Mouse (Mus musculus) heart, embryonic 14.5 days (tissue): ENCODE measurements around the gene Cers3. TPM values are rescaled to one million over a fixed set of nuclear protein-coding genes. Genes with fewer than 3 reads are reported as not detected.

Experiments used
- ATAC-seq: fragments of 200-750 bp; cut with Nextera tagmentation; 2 replicates; pipeline ENCODE4 v1.8.0; 2017; ENCODE audit warnings: low read depth, moderate TSS enrichment; ENCODE audit not compliant: insufficient number of reproducible peaks, insufficient read depth, low FRiP score
- H3K27ac ChIP-seq, 2 experiments: fragments of 200-500 bp in 1 of 2; fragments of 300-500 bp in 1 of 2; sonication (generic) in 1 of 2; replicated peaks in 1 of 2; 2 replicates each; pipeline ENCODE4 v1.5.1; 2012 to 2014; ENCODE audit warnings: low read depth in 2 of 2, low read length in 2 of 2, control low read depth in 1 of 2, mild to moderate bottlenecking in 1 of 2, mixed read lengths in 1 of 2; ENCODE audit not compliant: control insufficient read depth in 1 of 2, insufficient read depth in 1 of 2
- H3K27me3 ChIP-seq: fragments of 300-500 bp; sonication (generic); 2 replicates; pipeline ENCODE4 v1.6.1; 2014; ENCODE audit warnings: mild to moderate bottlenecking, low read length, control low read depth; ENCODE audit not compliant: control insufficient read depth, insufficient read depth
- H3K36me3 ChIP-seq: fragments of 300-500 bp; sonication (generic); 2 replicates; pipeline ENCODE4 v1.6.1; 2014; ENCODE audit warnings: mild to moderate bottlenecking, control low read depth, low read length, mixed read lengths; ENCODE audit not compliant: control insufficient read depth, insufficient read depth
- H3K4me1 ChIP-seq, 2 experiments: fragments of 200-500 bp in 1 of 2; fragments of 300-500 bp in 1 of 2; sonication (generic) in 1 of 2; 2 replicates each; pipeline ENCODE4 v1.6.1; 2012 to 2014; ENCODE audit warnings: low read length in 2 of 2, control low read depth in 1 of 2, mixed read lengths in 1 of 2; ENCODE audit not compliant: control insufficient read depth in 2 of 2, insufficient read depth in 2 of 2
- H3K4me2 ChIP-seq: fragments of 300-500 bp; sonication (generic); 2 replicates; pipeline ENCODE4 v1.6.1; 2014; ENCODE audit warnings: mild to moderate bottlenecking, low read length
- H3K4me3 ChIP-seq, 2 experiments: fragments of 200-500 bp in 1 of 2; fragments of 300-500 bp in 1 of 2; sonication (generic) in 1 of 2; 2 replicates each; pipeline ENCODE4 v1.5.1; 2012 to 2014; ENCODE audit warnings: low read length in 2 of 2, mild to moderate bottlenecking in 2 of 2, control low read depth in 1 of 2, low read depth in 1 of 2, moderate library complexity in 1 of 2; ENCODE audit not compliant: control insufficient read depth in 1 of 2, insufficient read depth in 1 of 2
- H3K9ac ChIP-seq: fragments of 300-500 bp; sonication (generic); 2 replicates; pipeline ENCODE4 v1.6.1; 2014; ENCODE audit warnings: mild to moderate bottlenecking, low read length
- H3K9me3 ChIP-seq: fragments of 300-500 bp; sonication (generic); 2 replicates; pipeline ENCODE4 v1.6.1; 2016; ENCODE audit warnings: low read length, control low read depth; ENCODE audit not compliant: control insufficient read depth
- WGBS: fragments of 180-500 bp; shearing (Covaris S2); extraction: QIAGEN DNeasy Blood & Tissue Kit; methylation state at CpG from one replicate; pipeline ENCODE4 v1.1.7; 2014; 5-methylcytosine and 5-hydroxymethylcytosine counted together
- polyA plus RNA-seq: library from polyadenylated mRNA; unstranded; fragments of >200 nt; fragmentation: Nextera tagmentation; extraction: Ambion mirVana; gene quantifications from 2 replicates; pipeline ENCODE4 v1.2.1, GENCODE M21; 2014

Gene Cers3
- polyA plus RNA-seq, 1 experiment from 2014 or later, result 0.36 TPM

DNA sequence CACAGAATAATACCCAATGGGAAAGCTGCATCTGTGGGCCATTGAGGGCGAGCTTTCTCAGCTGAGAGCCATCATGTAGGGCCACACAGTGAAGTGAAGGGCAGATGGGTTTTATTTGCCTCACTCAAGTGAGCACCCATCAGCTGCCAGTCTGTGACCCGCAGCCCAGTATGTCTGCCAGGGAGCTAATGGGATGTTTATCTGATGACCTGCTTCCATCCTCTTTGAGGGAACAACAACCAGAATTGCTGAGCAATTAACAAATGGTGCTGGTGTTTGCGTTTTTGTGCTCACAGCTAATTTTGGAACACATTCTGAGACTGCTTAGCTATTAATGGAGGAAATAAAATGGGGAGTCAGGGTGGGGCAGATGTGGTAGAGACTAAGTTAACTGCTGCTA is 108.9 kb downstream of the Cers3 start:
- Histone ChIP-seq H3K27me3 (no peaks in the 10 kb centered on the region), H3K4me2 (no peak overlapping the region), H3K4me1 (peaks cover 2 to 10% of the 10 kb centered on the region in 2 experiments; a peak in 2 of 4 replicates), H3K9me3 (no peaks in the 10 kb centered on the region), H3K4me3 (no peak overlapping the region), H3K36me3 (peaks cover 17% of the 10 kb centered on the region), H3K27ac (no peak overlapping the region), H3K9ac (no peak overlapping the region)
- WGBS, result 71% methylated on average over 3 of the region's 3 CpGs
- ATAC-seq, result no peak

- Histone ChIP-seq H3K27me3 (no peaks in the 10 kb centered on the region), H3K9me3 (no peaks in the 10 kb centered on the region), H3K4me3 (no peak overlapping the region), H3K4me2 (no peak overlapping the region), H3K9ac (no peak overlapping the region), H3K4me1 (peaks cover 2 to 10% of the 10 kb centered on the region in 2 experiments; a peak in 2 of 4 replicates), H3K36me3 (peaks cover 5% of the 10 kb centered on the region; the same call in 1 of the 2 replicates), H3K27ac (no peak overlapping the region)
- ATAC-seq, result no peak
- WGBS, result 86% methylated on average over 1 of the region's 1 CpGs
Measured at GRCm38 (mm10) chr7:66857610-66858009, 114.3 kb downstream of the Cers3 start.

DNA sequence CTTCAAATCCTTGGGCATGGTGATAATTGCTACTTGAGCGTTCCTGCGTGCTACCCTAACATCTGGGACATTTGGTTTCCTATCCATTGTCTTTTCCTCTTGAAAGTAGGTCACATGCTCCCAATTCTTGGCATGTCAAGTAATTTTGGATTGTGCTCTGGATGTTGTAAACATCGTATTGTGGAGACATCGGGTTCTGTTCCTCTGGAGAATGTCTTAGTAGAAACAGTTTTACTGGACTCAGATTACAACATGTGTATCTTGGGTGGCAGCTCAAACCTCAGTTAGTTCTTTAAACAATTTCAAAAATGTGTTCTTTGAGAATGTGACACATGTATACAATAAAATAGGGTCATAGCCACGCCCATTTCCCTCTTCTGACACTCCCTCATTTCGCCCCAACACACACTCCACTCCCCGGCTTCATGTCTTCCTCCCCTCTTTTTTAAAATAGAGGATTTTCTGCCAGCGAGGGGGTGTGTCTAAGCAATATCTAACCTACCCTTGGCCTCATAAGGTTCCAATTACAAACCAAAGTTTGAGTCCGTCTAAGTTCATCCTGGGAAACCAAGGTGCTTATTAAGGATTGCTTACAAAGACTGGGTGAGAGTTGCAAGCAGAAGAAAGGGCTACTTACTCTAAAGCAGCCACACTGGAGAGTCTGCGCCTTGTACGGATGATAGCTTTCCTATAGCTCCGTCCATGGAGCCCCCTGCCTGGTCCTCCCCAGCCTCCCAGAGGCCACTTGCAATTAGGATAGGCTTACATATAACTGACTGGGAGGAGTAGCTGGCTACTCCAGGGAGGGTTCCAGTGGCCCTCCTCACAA is 115.2 kb downstream of the Cers3 start:
- peaks cover 5% of the 10 kb centered on the region; the same call in 1 of the 2 replicates for H3K36me3 ChIP-seq
- no peak for ATAC-seq
- no peaks in the 10 kb centered on the region for H3K27me3 ChIP-seq
- H3K4me3 ChIP-seq, result no peak overlapping the region
- H3K9ac ChIP-seq, result no peak overlapping the region
- H3K9me3 ChIP-seq, result no peaks in the 10 kb centered on the region
- no peak overlapping the region for H3K4me2 ChIP-seq
- H3K4me1 ChIP-seq, result peaks cover 2 to 10% of the 10 kb centered on the region in 2 experiments; a peak in 2 of 4 replicates
- WGBS, result 79% methylated on average over 12 of the region's 12 CpGs
- no peak overlapping the region for H3K27ac ChIP-seq

- H3K4me1 ChIP-seq, result peaks cover 2 to 10% of the 10 kb centered on the region in 2 experiments; a peak in 2 of 4 replicates
- WGBS, result 91% methylated on average over 5 of the region's 5 CpGs
- H3K4me3 ChIP-seq, result no peak overlapping the region
- H3K36me3 ChIP-seq, result peaks cover 1% of the 10 kb centered on the region; the same call in 1 of the 2 replicates
- H3K27me3 ChIP-seq, result no peaks in the 10 kb centered on the region
- no peak overlapping the region for H3K27ac ChIP-seq
- H3K9ac ChIP-seq, result no peak overlapping the region
- no peak overlapping the region for H3K4me2 ChIP-seq
- ATAC-seq, result no peak
- no peaks in the 10 kb centered on the region for H3K9me3 ChIP-seq
Measured at GRCm38 (mm10) chr7:66859220-66859619, 115.9 kb downstream of the Cers3 start.

DNA sequence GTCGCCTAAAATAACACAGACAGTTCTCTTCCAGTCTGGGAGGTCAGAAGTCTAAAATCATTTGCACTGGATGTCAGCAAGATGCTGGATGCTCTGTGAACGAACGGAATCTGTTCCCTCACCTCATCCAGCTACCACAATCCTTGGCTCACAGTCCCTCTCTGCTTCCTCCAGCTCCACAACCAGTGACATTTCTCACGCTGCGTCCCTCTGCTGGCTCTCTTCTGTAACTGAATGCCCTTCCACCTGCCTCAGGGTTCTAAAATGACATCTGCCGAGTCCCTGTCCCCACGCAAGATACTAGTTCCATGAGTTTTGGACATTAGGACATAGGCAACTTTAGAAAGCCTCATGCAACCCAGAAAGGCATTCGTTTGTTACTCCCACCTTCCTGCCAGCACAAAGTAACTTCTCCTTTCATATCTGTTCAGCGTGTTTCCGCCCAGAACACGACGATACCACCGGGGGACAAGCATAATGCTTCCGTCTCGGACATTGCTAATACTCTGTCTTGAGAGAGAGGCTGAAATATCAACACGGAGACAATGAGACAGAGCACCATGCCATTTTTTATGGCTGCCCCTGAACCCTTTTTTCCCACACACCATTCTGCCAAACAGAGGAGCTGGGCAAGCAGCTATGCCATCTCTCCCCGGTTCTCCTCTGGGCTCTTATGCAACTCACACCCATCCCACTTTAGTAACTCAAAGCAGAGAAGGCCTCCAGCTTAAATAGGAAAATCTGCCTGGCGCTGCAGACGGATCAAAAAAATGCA is 123.8 kb downstream of the Cers3 start:
- Histone ChIP-seq H3K9me3 (no peaks in the 10 kb centered on the region), H3K4me3 (no peak overlapping the region), H3K27ac (no peak overlapping the region), H3K4me1 (peaks cover 16 to 27% of the 10 kb centered on the region in 2 experiments; a peak in 3 of 4 replicates), H3K4me2 (no peak overlapping the region), H3K9ac (no peak overlapping the region), H3K27me3 (no peaks in the 10 kb centered on the region), H3K36me3 (no peaks in the 10 kb centered on the region)
- WGBS, result 67% methylated on average over 19 of the region's 19 CpGs
- no peak for ATAC-seq

DNA sequence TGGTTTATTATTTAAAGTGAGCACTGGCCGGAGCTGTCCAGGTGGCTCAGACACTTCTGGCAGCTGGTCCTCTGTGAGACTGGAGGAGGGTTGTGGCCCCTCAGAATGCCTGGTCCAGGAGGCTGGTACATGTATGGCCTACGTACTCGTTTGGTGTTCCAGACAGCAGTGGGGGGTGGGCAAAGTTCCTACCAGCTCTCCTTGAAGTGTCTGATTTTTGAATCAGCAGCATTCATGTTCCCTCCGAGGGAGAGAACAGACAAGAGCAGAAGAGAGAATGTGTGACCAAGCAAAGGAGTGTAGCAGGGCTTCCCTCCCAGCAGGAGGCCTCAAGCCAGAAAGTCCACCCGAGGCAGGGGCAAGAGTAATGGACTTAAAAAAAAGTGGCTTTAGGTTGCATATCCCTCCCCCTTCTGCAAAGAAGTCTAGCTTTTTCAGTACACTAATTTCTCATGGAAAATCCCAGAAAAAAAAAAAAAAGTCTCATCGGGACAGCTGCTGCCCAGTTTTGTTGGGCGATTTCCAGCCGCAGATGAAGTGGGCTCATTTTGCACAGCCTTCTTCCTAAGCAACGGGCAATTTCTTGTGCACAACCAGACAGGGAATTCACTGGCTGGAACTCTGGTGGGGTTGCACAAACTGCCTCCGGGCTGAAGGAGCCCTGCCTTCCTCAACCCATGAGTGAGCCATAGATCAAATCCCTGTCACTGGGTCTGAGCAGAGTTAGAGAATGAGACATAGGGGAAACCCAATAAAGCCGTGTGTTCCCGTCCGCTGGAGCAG is 124.6 kb downstream of the Cers3 start:
- H3K9me3 ChIP-seq, result no peaks in the 10 kb centered on the region
- H3K9ac ChIP-seq, result no peak overlapping the region
- no peak overlapping the region for H3K27ac ChIP-seq
- peaks cover 18 to 27% of the 10 kb centered on the region in 2 experiments; a peak in 3 of 4 replicates for H3K4me1 ChIP-seq
- no peak for ATAC-seq
- WGBS, result 74% methylated on average over 13 of the region's 13 CpGs
- no peak overlapping the region for H3K4me2 ChIP-seq
- H3K4me3 ChIP-seq, result no peak overlapping the region
- no peaks in the 10 kb centered on the region for H3K27me3 ChIP-seq
- no peaks in the 10 kb centered on the region for H3K36me3 ChIP-seq

DNA sequence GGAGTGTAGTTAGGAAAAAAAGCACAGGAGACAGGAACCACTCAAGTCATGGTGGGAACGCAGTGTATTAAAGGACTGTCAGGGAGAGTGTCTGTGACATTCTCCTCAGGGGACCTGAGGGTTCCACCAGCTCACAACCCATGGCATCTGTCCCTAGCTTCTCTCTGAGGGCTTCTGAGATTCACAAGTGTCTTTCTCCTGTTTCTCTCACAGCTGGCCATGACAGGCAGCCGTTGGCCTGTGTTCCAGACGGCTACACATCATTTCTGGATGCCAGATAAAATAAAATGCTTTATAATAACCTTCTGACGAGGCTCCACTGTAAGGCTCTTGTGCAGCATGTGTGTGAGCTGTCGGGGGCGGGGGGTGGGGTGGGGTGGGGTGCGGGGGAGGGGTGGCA is 128.2 kb downstream of the Cers3 start:
- no peak overlapping the region for H3K4me2 ChIP-seq
- no peaks in the 10 kb centered on the region for H3K36me3 ChIP-seq
- no peak overlapping the region for H3K4me3 ChIP-seq
- H3K27me3 ChIP-seq, result no peaks in the 10 kb centered on the region
- H3K9ac ChIP-seq, result no peak overlapping the region
- H3K27ac ChIP-seq, result peak overlapping the region; percentile 42 to 48; a peak in 3 of 4 replicates
- H3K9me3 ChIP-seq, result no peaks in the 10 kb centered on the region
- no peak for ATAC-seq
- 55% methylated on average over 7 of the region's 7 CpGs for whole genome bisulfite sequencing
- peaks cover 18 to 33% of the 10 kb centered on the region in 2 experiments for H3K4me1 ChIP-seq
